Mouse (Mus musculus): Measurements from ENCODE around the gene 1700025G04Rik.

The 1700025G04Rik gene

DNA sequence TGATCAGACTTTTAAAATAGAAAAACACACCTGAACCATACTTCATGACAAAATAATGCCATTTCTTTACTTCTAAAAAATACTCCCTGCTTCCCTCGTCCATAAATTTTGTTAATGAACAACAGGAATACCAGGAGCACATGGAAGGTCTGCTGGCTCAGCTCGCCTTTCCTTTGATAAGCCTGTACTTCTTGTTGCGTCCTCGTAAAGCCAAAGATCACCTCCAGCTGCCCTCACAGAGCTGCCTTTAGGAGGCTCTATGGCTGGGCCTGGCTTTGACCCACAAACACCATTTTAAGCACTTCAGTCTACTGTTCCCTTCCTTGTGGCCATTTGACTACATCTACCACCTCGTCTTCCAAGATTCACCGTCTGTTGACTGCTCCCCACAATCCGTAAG lies 101.2 kb downstream of the 1700025G04Rik start:
- no peak for DNase-seq

DNA sequence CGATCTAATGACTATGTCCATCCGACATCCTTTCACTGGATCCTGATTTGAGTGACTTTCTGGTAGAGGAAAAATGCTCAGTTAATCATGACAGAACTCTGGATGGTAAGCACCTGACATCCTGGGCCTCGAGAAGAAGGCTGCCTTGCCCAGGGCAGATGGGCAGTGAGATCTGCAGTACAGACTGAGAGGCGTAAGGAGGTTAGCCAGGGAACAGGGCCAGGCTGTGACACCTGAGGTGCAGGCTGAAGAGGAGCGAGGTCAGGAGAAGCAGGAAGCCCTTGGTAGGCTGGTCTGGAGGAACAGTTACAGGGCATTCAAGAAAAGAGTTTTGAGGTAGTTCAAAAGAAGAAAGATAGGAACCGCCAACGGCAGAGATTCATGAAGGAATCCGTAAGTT lies 101.9 kb downstream of the 1700025G04Rik start:
- no peak for DNase-seq

DNA sequence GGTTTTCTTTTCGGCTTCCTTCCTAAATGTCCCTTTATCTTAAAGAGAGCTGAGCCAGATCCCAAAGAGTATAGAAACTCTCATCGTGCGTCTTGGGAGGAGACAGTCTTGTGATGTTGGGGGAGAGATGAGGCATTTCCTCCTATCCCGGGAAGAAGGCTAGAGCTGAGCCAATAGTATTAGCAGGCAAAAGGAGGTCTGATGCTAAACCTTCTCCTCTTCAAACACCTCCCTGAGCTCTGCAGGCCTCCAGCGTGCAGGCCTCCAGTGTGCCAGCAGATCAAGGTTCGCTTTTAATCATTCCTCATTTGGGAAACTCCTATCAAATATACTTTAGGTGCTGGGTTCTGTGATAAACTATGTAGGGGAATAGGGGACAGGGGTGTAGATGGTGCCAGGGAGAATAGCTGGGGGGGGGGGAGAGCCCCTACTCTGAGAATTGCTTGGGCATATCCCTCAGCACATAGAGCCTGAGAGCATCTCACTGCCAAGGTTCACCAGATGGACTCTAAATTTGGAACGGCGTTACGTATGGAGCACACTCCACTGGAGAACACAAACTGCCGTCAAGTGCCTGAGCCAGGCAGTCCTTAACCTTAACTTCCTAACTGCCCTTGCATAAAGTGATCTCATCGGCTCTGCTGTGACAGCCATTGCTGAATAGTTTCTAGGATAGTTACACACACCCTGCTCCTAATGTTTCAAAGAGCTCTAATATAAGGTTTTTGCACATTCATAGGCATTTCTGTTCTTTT lies 103.7 kb downstream of the 1700025G04Rik start:
- DNase-seq = peak; percentile 20 to 43

DNA sequence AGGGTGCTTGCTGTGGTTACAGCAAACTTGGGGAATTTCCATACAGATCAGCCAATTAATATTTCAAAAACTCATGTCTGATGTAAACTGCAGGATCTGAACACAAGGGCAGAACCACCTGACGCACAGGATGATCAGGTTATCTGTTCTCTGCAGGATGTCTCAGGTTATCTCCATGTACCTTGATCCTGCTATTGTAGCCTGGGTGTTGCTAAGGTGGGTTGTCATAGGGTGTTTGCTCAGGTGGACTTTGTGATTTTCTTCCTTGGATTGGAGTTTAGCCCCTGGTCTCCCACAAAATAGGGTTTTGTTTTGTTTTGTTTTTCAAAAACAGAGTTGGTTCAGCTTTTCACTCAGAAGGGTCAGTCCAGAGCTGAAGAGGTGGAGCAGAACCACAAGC lies 104.9 kb downstream of the 1700025G04Rik start:
- DNase-seq = no peak

DNA sequence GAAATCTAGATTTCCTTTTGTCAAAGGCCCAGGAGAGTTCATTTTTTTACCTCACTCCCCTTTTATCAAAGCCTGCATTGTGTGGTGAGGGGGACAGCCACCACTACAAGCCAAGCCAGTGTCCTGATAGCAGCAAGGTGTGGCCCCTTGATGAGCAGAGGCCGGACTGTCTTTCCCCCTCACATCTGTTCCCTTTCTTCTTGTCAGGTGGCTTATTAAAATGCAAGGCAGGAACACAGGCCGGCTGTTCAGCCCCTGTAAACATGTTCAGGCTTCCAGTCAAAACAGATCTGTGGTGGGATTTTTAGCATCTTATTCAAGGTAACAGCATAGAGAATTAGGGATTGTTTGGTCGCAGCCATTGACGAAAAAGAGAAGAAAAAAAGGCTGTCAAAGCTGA lies 105.9 kb downstream of the 1700025G04Rik start:
- no peak for DNase-seq

DNA sequence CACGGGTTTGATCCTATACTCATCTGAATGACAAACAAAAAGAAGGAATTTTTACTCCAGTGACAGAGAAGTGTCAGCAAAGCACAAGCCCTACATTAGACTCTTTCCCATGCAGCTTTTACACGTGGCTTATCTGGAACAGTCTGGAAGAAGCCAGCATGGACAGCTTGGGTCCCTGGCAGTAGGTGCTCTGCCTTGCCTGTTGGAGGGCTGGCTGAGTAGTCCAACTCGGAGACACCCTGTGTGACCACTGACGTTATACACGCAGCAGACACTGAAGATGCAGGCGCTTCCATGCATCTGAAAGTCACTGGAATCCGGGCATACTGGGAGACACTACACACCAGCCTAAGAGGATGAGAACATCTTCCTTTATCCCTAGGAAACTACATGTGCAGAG lies 109.4 kb downstream of the 1700025G04Rik start:
- no peak for DNase-seq

DNA sequence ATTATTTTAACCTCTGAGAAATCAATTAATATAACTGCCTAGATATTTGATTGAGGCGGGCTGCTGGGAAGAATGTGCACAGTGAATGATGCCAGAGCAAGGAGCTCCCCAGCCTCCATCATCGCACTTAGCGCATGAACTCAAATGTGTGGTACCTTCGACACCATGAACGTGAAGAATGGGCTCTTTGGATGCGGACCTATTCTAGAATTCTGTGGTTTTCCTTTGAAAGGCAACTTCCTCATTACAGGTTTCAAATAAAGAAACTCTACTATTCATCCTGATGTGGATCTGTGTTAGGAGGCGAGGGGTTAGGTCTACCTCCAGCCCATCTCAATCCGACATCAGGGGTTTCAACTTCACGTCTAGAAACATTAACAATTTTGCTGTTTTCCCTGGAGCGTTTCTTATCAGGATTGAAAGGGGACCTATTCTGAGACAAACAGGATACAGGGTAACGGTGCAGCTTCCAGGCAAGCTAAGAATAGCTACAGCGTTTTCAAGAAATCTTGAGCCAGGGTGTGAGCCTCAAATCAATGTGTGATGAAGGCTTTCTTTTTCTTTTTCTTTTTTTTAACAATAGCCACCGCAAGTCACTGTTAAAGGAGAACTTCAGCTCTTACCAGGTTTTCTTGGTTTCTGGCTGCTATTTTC lies 110.0 kb downstream of the 1700025G04Rik start:
- DNase-seq = no peak

DNA sequence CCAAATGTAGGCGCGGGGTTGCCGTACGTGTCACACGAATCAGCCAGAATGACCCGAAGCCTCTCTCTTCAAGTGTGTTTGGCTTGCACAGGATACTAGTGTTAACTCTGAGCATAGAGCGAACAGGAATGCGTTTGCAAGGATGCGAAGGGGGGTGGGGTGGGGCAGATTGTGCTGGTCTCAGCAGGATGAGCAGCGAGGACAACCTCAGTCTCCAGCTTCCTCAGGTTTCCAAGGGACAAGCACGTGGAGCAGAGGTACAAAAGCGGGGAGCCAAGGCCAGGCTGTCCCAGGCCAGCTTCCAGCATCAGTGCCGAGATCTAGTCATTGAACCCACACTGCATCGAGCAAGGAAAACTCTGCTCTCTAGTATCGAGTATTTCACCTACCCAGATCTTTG lies 111.2 kb downstream of the 1700025G04Rik start:
- DNase-seq = no peak

DNA sequence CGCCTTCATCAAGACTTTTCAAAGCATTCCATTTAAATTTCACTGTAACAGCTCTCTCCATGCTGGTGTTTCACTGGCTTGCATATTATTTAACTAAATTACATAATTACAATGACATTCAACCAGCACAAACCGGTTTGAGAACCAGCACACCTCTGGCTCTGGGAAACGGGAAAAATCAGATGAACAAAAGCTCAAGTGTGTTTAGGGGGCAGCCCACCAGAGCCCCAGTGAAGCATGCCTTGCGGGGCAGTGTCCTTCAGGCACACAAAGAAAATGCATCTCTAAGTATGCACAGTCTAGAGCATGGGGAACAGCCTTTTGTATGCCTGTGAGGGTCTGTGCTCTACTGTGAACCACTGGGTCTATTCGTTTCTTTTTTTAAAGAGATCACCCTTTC lies 112.3 kb downstream of the 1700025G04Rik start:
- DNase-seq = no peak

DNA sequence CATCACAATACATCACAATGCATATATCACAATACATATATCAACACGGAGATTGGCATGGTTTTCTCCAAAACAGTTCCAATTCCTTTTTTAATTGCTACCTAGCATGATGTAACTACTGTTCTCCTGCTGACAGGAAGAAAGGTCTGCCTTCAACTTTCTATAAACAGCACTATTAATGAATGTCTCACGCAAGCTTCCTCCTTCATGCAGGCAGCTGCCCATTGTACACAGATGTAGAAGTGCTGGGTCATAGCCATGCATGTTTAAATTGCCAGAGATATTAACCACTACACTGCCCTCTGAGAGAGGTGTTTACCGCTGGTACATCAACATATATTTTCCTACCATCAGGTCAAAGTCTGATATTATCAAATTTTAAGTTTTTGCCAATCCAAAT lies 113.1 kb downstream of the 1700025G04Rik start:
- no peak for DNase-seq

DNA sequence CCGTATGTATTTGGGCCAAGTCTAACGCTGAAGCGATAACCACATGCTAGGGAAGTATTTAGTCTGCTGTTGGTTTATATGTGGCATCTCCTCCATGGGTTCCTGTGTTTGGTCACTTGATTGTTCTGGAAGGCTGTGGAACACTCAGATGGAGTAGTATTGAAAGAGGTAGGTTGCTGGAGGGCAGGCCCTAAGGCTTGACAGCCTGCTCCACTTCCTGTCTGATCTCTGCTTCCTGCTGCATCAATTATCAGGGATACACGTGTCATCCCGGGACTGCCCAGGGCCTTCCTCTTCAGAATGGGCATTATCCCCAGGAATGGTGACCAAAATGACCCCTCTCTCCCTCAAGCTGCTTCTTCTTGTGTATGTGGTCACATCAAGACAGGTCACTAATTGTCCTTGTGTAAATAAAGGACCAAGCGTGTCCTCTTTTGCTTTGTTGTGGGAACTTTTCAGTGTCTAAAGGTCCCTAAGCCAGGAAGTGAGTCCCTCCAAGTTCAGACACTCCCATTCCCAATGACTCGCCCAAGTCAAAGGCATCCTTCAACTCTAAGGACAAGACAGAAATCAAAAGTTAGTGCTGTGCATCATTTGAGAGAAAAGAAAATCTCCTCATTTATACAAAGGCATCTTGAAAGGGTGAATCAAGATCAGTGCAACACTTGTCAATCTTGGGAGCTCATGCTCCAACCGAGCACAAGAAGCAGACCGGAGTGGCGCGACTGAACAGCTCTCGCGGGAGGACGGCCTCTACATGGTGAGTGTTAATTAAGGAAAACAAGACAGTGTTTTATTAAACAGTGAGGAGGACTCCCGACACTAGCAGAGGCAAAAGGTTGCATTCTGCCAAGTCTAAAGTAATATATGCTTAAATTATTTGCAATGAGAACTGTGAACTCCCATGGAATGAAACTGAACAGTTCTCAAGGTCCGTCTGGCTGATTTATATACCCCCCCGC lies 114.2 kb downstream of the 1700025G04Rik start:
- DNase-seq = no peak

DNA sequence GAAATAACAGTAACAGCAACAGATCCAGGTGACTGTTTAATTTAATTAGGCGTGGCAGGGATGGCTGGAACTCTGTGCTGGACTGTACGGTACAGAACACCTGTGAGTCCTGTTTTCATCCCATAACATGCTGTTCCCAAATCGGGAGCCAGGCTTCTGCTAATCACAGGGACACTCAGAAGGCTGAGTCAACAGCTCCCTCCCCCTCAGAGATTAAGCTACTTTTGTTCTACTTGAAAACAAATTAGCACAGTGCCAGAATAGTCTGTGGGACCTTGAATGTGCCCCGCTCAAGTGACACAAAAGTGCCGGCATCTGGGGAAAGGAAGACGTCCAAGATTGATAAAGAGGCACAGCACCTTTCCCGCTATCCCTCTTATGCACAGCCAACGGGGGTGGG lies 115.0 kb downstream of the 1700025G04Rik start:
- peak in 1 of 2 experiments; percentile 15 for DNase-seq

DNA sequence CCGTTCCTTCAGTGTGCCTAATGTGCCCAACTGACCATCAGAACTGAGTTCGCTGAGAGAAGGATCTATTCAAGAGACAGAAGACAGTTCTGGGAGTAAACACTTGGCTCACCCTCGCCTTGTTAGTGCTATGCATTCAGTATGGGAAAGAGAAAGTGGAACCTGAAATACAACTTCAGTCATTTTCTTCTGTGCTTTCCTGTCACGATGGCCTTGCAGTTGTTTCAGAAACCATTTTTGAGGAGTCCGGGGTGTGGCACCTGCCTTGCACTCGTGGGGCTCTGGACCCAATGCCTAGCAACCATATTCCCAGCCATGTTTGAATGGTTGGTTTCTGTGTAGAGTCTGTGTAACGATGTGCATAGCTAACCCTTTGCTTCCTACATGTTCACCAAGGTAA lies 115.5 kb downstream of the 1700025G04Rik start:
- DNase-seq = no peak

DNA sequence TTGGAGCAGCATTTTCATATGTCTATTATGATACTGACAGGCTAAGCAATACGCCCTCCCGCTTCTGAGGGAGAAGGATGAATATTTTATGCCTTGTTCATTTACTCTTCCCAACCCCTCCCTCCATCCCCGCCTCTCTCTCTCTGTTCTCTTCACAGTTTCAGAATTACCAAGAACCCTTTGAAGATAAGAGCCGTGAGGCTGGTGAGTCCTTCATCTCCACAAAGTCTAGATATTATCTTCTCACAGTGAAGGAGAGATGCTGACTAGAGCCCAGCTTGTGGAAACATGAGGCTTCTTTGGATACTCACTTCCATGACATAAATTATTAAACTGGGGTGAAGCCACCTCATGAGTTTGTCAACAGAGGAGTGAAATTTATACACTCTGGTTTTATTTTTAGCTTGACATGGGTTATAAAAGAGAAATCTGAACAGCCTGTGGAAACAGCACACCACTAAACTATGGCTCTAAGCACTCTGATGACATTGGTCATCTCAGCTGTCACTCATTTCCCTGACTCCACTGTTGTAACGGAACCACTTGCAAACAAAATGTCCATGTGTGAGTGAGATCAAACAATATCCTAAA lies 116.7 kb downstream of the 1700025G04Rik start:
- no peak for DNase-seq

DNA sequence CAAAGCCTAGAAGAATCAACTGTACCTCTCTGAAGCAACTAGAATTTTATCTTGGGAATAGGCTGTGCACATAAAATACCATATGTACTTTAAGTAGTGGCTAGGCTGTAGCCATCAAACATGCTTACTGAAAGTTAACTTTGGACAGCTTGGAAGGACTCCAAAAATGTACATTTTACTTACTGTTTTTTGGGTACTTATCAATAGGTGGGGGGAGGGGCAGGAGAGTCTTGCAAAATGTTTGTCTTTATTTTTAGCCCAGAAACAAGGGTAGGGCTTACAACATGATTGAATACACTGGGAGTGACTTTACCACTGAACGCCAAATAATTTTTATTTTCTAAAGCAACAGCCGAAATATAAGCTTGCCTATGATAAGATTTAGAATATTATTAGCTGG lies 118.3 kb downstream of the 1700025G04Rik start:
- DNase-seq = no peak

DNA sequence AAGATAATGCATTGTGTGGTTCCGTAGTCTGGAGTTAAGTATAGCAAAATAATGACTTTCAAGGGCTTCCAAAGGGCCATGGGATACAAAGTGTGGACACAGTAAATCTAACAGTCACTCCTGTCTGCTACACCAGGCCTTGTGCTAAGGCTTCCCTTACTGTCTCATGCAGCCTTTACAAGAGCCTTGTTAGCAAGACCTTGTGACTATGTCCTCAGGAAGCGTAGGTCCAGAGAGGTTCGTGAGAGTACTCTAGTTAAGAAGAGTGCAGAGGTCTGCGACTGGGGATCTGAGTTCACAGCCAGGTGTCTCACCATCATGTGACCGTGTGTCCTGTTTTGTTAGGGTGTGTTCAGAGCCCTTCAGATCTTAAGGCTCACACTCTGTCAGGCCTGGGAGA lies 121.8 kb downstream of the 1700025G04Rik start:
- no peak for DNase-seq

DNA sequence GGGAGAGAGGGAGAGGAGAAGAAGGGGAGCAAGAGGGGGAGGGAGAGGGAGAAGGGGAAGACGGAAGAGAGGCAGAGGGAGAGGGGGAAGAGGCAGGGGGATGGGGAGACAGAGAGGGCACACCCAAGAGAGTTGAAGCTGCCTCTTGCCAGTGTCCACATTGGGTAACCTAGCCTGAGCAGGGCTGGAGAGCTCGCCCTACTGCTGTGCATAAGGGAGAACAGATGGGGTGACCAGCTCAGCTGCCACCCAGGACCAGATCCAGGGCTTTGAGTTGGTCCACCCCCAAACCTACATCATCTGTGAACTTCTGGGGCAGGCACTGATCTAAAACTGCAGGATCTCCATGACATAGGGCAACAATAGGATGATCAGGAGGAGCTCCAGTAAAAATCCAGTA lies 125.1 kb downstream of the 1700025G04Rik start:
- no peak for DNase-seq

DNA sequence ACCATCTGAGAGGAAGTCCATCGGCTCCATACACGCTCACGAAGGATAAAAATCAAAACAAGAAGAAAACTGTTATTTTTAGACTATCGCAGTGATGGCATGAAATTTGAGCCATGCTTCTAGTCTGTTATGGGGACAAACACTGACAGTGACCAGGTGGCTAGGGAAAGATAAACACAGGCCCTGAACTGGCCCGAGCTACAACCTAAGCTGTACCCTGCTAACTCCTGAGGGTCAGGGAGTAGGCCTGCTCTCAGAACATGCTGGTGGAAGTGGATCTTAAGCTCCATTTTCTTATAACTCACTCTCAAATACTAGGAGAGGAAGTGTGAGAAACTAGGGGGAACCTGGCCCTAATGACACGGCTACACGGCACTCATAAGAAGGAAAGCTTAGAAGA lies 126.7 kb downstream of the 1700025G04Rik start:
- DNase-seq = no peak

DNA sequence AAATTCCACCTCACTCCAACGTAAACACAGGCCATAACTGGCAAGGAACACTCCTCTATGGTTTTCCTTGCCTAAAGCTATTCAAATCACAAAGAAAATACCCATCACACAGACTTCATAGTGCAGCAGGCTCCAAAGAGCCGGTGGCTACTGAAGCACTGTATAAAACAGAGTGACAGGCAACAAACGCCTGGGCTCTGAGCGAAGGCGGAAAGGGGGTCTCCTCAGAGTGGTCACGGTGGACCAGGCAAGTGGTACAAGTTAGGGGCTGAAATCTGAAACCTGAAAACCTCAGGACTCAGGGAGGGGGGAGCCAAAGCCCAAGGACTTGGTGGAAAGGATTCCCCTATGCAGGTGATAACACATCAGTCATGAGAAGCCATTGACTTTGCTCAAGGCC lies 127.8 kb downstream of the 1700025G04Rik start:
- no peak for DNase-seq

DNA sequence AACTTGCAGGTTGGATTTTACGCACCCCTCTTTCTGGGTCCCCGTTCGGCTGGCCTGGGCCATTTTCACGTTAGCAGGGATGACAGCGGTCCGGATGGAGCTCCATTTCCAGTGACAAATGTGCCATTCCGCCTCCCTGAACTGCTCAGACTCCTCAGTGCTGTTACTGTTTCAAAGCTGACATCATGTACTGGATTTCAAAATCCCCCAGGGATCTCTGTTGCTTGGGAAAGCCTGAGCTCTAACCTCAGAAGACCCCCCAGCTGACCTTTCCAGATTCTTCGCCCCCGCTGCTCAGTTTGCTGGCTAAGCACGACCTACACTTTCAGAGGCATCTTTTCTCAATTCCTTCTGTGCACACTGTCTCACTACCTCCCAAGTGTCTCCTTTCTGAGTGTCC lies 128.7 kb downstream of the 1700025G04Rik start:
- no peak for DNase-seq

DNA sequence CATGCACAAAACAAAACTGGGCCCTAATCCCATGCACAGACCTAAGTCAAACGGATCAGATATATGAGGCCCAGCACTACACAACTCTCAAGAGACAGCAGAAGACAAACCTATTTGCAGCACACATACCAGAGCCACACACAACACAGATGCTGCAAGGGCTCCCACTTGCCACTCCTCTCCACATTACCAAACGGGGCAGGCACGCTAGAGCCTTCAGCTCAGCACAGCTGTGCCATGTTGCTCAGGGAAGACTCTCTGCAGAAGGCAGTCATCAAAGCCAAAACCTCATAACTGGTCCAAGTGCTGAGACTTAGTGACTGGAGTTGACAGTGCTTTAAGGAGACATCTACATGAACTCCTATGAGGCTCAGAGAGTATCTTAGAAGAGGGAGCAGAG lies 130.9 kb downstream of the 1700025G04Rik start:
- DNase-seq = no peak

DNA sequence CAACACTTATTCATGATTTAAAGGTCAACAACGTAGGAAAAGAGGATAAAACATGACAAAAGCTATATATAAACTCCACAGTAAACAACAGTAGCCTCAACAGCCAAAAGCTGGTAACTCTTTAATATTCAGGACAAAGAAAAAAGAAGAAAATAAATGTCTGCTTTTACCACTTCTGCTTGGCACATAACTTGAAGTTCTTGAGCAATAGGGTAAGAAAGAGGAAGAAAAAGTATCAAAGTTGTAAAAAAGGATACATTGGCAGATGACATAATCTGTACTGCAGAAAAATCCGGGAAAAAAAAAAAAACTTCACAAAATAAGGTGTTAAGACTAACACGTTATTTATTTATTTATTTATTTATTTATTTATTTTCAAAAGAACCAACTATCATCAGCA lies 131.5 kb downstream of the 1700025G04Rik start:
- DNase-seq = no peak

DNA sequence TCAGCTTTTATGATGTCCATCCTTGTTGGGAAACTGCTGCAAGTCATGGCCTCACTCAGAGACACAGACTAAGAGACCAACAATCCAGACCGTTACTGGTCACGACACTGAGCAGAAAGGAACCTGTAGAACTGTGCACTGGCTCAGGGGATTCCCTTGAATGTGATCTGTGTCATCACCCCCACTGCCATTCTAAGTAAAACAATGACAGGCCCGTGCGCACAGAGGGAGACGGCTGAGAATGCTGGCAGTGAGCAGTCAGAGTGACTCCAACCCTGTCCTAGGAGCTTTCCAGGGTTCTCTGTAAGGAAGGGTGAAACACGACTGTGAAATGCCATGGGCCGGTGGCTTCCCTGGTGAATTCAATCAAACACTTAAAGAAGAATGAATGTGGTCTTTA lies 132.3 kb downstream of the 1700025G04Rik start:
- no peak for DNase-seq
